Mouse (Mus musculus) intestine, embryonic 15.5 days (tissue): ENCODE results near the gene Rabif. TPM values are rescaled to one million over a fixed set of nuclear protein-coding genes. Genes with fewer than 3 reads are reported as not detected.
"Not testable (repeated sequence)": the region's sequence is repeated elsewhere in the genome, so short reads cannot be mapped to it uniquely, and the experiment has no call there.

Experiments
- ATAC-seq: fragments of 200-750 bp; cut with Nextera tagmentation; 2 replicates; pipeline ENCODE4 v1.8.0; 2017; ENCODE audit warnings: moderate TSS enrichment, moderate library complexity
- H3K27ac ChIP-seq: fragments of 300-500 bp; sonication (generic); 2 replicates; pipeline ENCODE4 v1.5.1; 2015; ENCODE audit warnings: mild to moderate bottlenecking, inconsistent platforms
- H3K27me3 ChIP-seq: fragments of 300-500 bp; sonication (generic); replicated peaks from 2 replicates; pipeline ENCODE4 v1.6.1; 2015; ENCODE audit warnings: inconsistent platforms
- H3K36me3 ChIP-seq: fragments of 300-500 bp; sonication (generic); 2 replicates; pipeline ENCODE4 v1.6.1; 2015; ENCODE audit warnings: inconsistent platforms
- H3K4me1 ChIP-seq: fragments of 300-500 bp; sonication (generic); replicated peaks from 2 replicates; pipeline ENCODE4 v1.6.1; 2015; ENCODE audit warnings: inconsistent platforms
- H3K4me2 ChIP-seq: fragments of 300-500 bp; sonication (generic); replicated peaks from 2 replicates; pipeline ENCODE4 v1.6.1; 2015; ENCODE audit warnings: mild to moderate bottlenecking, inconsistent platforms
- H3K4me3 ChIP-seq: fragments of 300-500 bp; sonication (generic); replicated peaks from 2 replicates; pipeline ENCODE4 v1.5.1; 2015; ENCODE audit warnings: inconsistent platforms
- H3K9ac ChIP-seq: fragments of 300-500 bp; sonication (generic); 2 replicates; pipeline ENCODE4 v1.6.1; 2015; ENCODE audit warnings: inconsistent platforms
- H3K9me3 ChIP-seq: fragments of 300-500 bp; sonication (generic); 2 replicates; pipeline ENCODE4 v1.6.1; 2016; ENCODE audit warnings: inconsistent platforms
- WGBS: fragments of 180-500 bp; shearing (Covaris S2); methylation state at CpG from one replicate; pipeline ENCODE4 v1.1.7; 2015; 5-methylcytosine and 5-hydroxymethylcytosine counted together
- polyA plus RNA-seq: library from polyadenylated mRNA; unstranded; fragments of >200 nt; fragmentation: Nextera tagmentation; extraction: Ambion mirVana; gene quantifications from 2 replicates; pipeline ENCODE4 v1.2.1, GENCODE M21; 2015

The Rabif gene
- 37.3 and 38.7 TPM in 2 replicates for polyA plus RNA-seq

- no peaks in the 10 kb centered on the region for H3K27me3 ChIP-seq
- H3K27ac ChIP-seq = peak within 1 kb of the TSS; percentile 96
- H3K4me2 ChIP-seq = peak within 1 kb of the TSS; percentile 70
- peak within 1 kb of the TSS; percentile 78 for H3K9ac ChIP-seq
- H3K4me1 ChIP-seq = peaks cover 7% of the 10 kb centered on the region; the same call in 1 of the 2 replicates
- H3K36me3 ChIP-seq = 0 out of 2 replicates have a peak, but pooled peaks cover 3% of the 10 kb centered on the region
- peak within 1 kb of the TSS; percentile 78 for H3K4me3 ChIP-seq
- no peaks in the 10 kb centered on the region for H3K9me3 ChIP-seq
- WGBS = under 1% methylated on average over 58 of the region's 58 CpGs
- ATAC-seq = peak; percentile 99
Measured at GRCm38 (mm10) chr1:134494428-134495215, at the start of gene Rabif. Gene Rabif (plus strand): TSS chr1:134494648.

GRCm38 (mm10) chr1:134445418-134445817, 49.0 kb upstream of the Rabif start:
- no peaks in the 10 kb centered on the region for H3K27me3 ChIP-seq
- H3K36me3 ChIP-seq = no peaks in the 10 kb centered on the region
- 82% methylated on average over 2 of the region's 2 CpGs for WGBS
- H3K4me3 ChIP-seq = no peak overlapping the region
- no peak overlapping the region for H3K9ac ChIP-seq
- no peak overlapping the region for H3K27ac ChIP-seq
- ATAC-seq = no peak
- no peaks in the 10 kb centered on the region for H3K9me3 ChIP-seq
- no peaks in the 10 kb centered on the region for H3K4me1 ChIP-seq
- no peak overlapping the region for H3K4me2 ChIP-seq

GRCm38 (mm10) chr1:134448537-134448936, 45.9 kb upstream of the Rabif start:
- not testable (repeated sequence) for H3K9ac ChIP-seq, H3K27ac ChIP-seq, H3K9me3 ChIP-seq, H3K4me1 ChIP-seq, H3K4me3 ChIP-seq, H3K27me3 ChIP-seq, H3K4me2 ChIP-seq, H3K36me3 ChIP-seq, ATAC-seq
- 73% methylated on average over 3 of the region's 3 CpGs for WGBS

- no peak overlapping the region for H3K27ac ChIP-seq
- no peak overlapping the region for H3K4me3 ChIP-seq
- H3K36me3 ChIP-seq = no peaks in the 10 kb centered on the region
- ATAC-seq = no peak
- H3K4me1 ChIP-seq = 0 out of 2 replicates have a peak, but pooled peaks cover 3% of the 10 kb centered on the region
- no peaks in the 10 kb centered on the region for H3K9me3 ChIP-seq
- no peaks in the 10 kb centered on the region for H3K27me3 ChIP-seq
- no peak overlapping the region for H3K9ac ChIP-seq
- no peak overlapping the region for H3K4me2 ChIP-seq
- WGBS = 80% methylated on average over 4 of the region's 4 CpGs
Measured at GRCm38 (mm10) chr1:134450201-134450600, 44.2 kb upstream of the Rabif start.

- no peak overlapping the region for H3K27ac ChIP-seq
- H3K4me3 ChIP-seq = no peak overlapping the region
- no peaks in the 10 kb centered on the region for H3K9me3 ChIP-seq
- WGBS = 42% methylated on average over 3 of the region's 3 CpGs
- no peaks in the 10 kb centered on the region for H3K27me3 ChIP-seq
- no peaks in the 10 kb centered on the region for H3K36me3 ChIP-seq
- no peak overlapping the region for H3K4me2 ChIP-seq
- H3K9ac ChIP-seq = no peak overlapping the region
- ATAC-seq = no peak
- peaks cover 4% of the 10 kb centered on the region; the same call in 1 of the 2 replicates for H3K4me1 ChIP-seq
Measured at GRCm38 (mm10) chr1:134450986-134451385, 43.5 kb upstream of the Rabif start.

GRCm38 (mm10) chr1:134454904-134455824, 39.3 kb upstream of the Rabif start, which contains the start of gene Klhl12:
Gene Klhl12 (plus strand): TSS chr1:134455531.
- Histone ChIP-seq H3K27ac (peak within 1 kb of the TSS; percentile 83), H3K4me2 (peak within 1 kb of the TSS; percentile 77), H3K9ac (peak within 1 kb of the TSS; percentile 98), H3K9me3 (no peaks in the 10 kb centered on the region), H3K27me3 (no peaks in the 10 kb centered on the region), H3K4me1 (peaks cover 6% of the 10 kb centered on the region; the same call in 1 of the 2 replicates), H3K36me3 (0 out of 2 replicates have a peak, but pooled peaks cover 3% of the 10 kb centered on the region), H3K4me3 (peak within 1 kb of the TSS; percentile 96)
- under 1% methylated on average over 61 of the region's 61 CpGs for WGBS
- ATAC-seq = peak; percentile 99

GRCm38 (mm10) chr1:134456060-134456459, 38.4 kb upstream of the Rabif start:
- H3K27ac ChIP-seq = no peak overlapping the region
- H3K36me3 ChIP-seq = peaks cover 3% of the 10 kb centered on the region; the same call in 1 of the 2 replicates
- H3K27me3 ChIP-seq = no peaks in the 10 kb centered on the region
- peak overlapping the region; percentile 98 for H3K9ac ChIP-seq
- ATAC-seq = no peak
- WGBS = 16% methylated on average over 5 of the region's 5 CpGs
- H3K4me1 ChIP-seq = peaks cover 6% of the 10 kb centered on the region; the same call in 1 of the 2 replicates
- no peaks in the 10 kb centered on the region for H3K9me3 ChIP-seq
- H3K4me2 ChIP-seq = peak overlapping the region; percentile 77
- peak overlapping the region; percentile 96 for H3K4me3 ChIP-seq

GRCm38 (mm10) chr1:134458139-134458727, 36.2 kb upstream of the Rabif start:
- no peak for ATAC-seq
- Histone ChIP-seq H3K9me3 (no peaks in the 10 kb centered on the region), H3K9ac (no peak overlapping the region), H3K36me3 (peaks cover 6% of the 10 kb centered on the region; the same call in 1 of the 2 replicates), H3K4me2 (no peak overlapping the region), H3K4me3 (no peak overlapping the region), H3K27ac (no peak overlapping the region), H3K4me1 (peaks cover 6% of the 10 kb centered on the region; the same call in 1 of the 2 replicates), H3K27me3 (no peaks in the 10 kb centered on the region)
- 91% methylated on average over 7 of the region's 7 CpGs for WGBS

- H3K9me3 ChIP-seq = no peaks in the 10 kb centered on the region
- WGBS = 82% methylated on average over 1 of the region's 1 CpGs
- H3K4me3 ChIP-seq = no peak overlapping the region
- H3K36me3 ChIP-seq = peaks cover 17% of the 10 kb centered on the region; the same call in 1 of the 2 replicates
- H3K27me3 ChIP-seq = no peaks in the 10 kb centered on the region
- peak; percentile 62; the same call in 1 of the 2 replicates for ATAC-seq
- no peak overlapping the region for H3K27ac ChIP-seq
- H3K9ac ChIP-seq = no peak overlapping the region
- peaks cover 3% of the 10 kb centered on the region; the same call in 1 of the 2 replicates for H3K4me1 ChIP-seq
- no peak overlapping the region for H3K4me2 ChIP-seq
Measured at GRCm38 (mm10) chr1:134460294-134461284, 33.9 kb upstream of the Rabif start.

GRCm38 (mm10) chr1:134484623-134485022, 9.8 kb upstream of the Rabif start:
- Histone ChIP-seq H3K4me2 (no peak overlapping the region), H3K36me3 (peaks cover 13% of the 10 kb centered on the region), H3K27ac (no peak overlapping the region), H3K4me3 (no peak overlapping the region), H3K9me3 (no peaks in the 10 kb centered on the region), H3K27me3 (no peaks in the 10 kb centered on the region), H3K9ac (no peak overlapping the region), H3K4me1 (no peaks in the 10 kb centered on the region)
- ATAC-seq = no peak
- 90% methylated on average over 2 of the region's 2 CpGs for WGBS
